Mouse (Mus musculus) heart, embryonic 12.5 days (tissue): Measurements from ENCODE around the gene Lbx2. TPM values are rescaled to one million over a fixed set of nuclear protein-coding genes. Genes with fewer than 3 reads are reported as not detected.

Experiments used
- ATAC-seq: fragments of 200-750 bp; cut with Nextera tagmentation; 2 replicates; pipeline ENCODE4 v1.8.0; 2017; ENCODE audit warnings: moderate TSS enrichment, moderate library complexity; ENCODE audit not compliant: insufficient number of reproducible peaks, low FRiP score
- H3K27ac ChIP-seq: fragments of 300-500 bp; sonication (generic); 2 replicates; pipeline ENCODE4 v1.5.1; 2016; ENCODE audit warnings: mild to moderate bottlenecking, moderate library complexity; ENCODE audit not compliant: poor library complexity, severe bottlenecking
- H3K27me3 ChIP-seq: fragments of 300-500 bp; sonication (generic); replicated peaks from 2 replicates; pipeline ENCODE4 v1.6.1; 2016; ENCODE audit warnings: mild to moderate bottlenecking, moderate library complexity
- H3K36me3 ChIP-seq: fragments of 300-500 bp; sonication (generic); 2 replicates; pipeline ENCODE4 v1.6.1; 2016; ENCODE audit warnings: mild to moderate bottlenecking, moderate library complexity
- H3K4me1 ChIP-seq: fragments of 300-500 bp; sonication (generic); replicated peaks from 2 replicates; pipeline ENCODE4 v1.6.1; 2016; ENCODE audit warnings: mild to moderate bottlenecking
- H3K4me2 ChIP-seq: fragments of 300-500 bp; sonication (generic); 2 replicates; pipeline ENCODE4 v1.6.1; 2016; ENCODE audit warnings: mild to moderate bottlenecking, moderate library complexity
- H3K4me3 ChIP-seq: fragments of 300-500 bp; sonication (generic); 2 replicates; pipeline ENCODE4 v1.5.1; 2016; ENCODE audit warnings: mild to moderate bottlenecking
- H3K9ac ChIP-seq: fragments of 300-500 bp; sonication (generic); 2 replicates; pipeline ENCODE4 v1.6.1; 2016; ENCODE audit warnings: mild to moderate bottlenecking, moderate library complexity
- H3K9me3 ChIP-seq: fragments of 300-500 bp; sonication (generic); replicated peaks from 2 replicates; pipeline ENCODE4 v1.6.1; 2016; ENCODE audit warnings: mild to moderate bottlenecking, moderate library complexity
- whole genome bisulfite sequencing: fragments of 180-500 bp; shearing (Covaris S2); methylation state at CpG from one replicate; pipeline ENCODE4 v1.1.7; 2016; 5-methylcytosine and 5-hydroxymethylcytosine counted together
- polyA plus RNA-seq: library from polyadenylated mRNA; unstranded; fragments of >200 nt; fragmentation: Nextera tagmentation; extraction: Ambion mirVana; gene quantifications from 2 replicates; pipeline ENCODE4 v1.2.1, GENCODE M21; 2016

The Lbx2 gene
- polyA plus RNA-seq, 1 experiment from 2014 or later = 0.36 TPM

- Histone ChIP-seq H3K4me1 (peaks cover 27% of the 10 kb centered on the region), H3K4me2 (0 out of 2 replicates have a peak overlapping the region, but pooled peaks have one; percentile 14), H3K9ac (no peak overlapping the region), H3K36me3 (no peaks in the 10 kb centered on the region), H3K4me3 (no peak overlapping the region), H3K27me3 (peaks cover 97% of the 10 kb centered on the region), H3K9me3 (no peaks in the 10 kb centered on the region), H3K27ac (no peak overlapping the region)
- WGBS = 2% methylated on average over 21 of the region's 24 CpGs
- ATAC-seq = peak; percentile 40; the same call in 1 of the 2 replicates
These were observed 14.9 kb upstream of the Lbx2 start for GRCm38 (mm10) chr6:83071220-83071619.

- no peak for ATAC-seq
- Histone ChIP-seq H3K9me3 (no peaks in the 10 kb centered on the region), H3K27ac (no peak overlapping the region), H3K27me3 (peaks cover 75% of the 10 kb centered on the region), H3K4me3 (no peak overlapping the region), H3K4me2 (no peak overlapping the region), H3K36me3 (0 out of 2 replicates have a peak, but pooled peaks cover 3% of the 10 kb centered on the region), H3K9ac (no peak overlapping the region), H3K4me1 (peaks cover 22% of the 10 kb centered on the region)
- 20% methylated on average over 2 of the region's 2 CpGs for WGBS
These were observed 11.2 kb upstream of the Lbx2 start for GRCm38 (mm10) chr6:83074979-83075378.

GRCm38 (mm10) chr6:83077630-83078323 is 8.4 kb upstream of the Lbx2 start, which contains the start of gene Pcgf1:
Pcgf1 (plus strand) TSS chr6:83077869.
- Histone ChIP-seq H3K9ac (peak within 1 kb of the TSS; percentile 71), H3K36me3 (peaks cover 23% of the 10 kb centered on the region), H3K27me3 (peaks cover 58% of the 10 kb centered on the region), H3K9me3 (no peaks in the 10 kb centered on the region), H3K4me2 (peak within 1 kb of the TSS; percentile 97), H3K27ac (peak within 1 kb of the TSS; percentile 38; the same call in 1 of the 2 replicates), H3K4me1 (peaks cover 11% of the 10 kb centered on the region; the same call in 1 of the 2 replicates), H3K4me3 (peak within 1 kb of the TSS; percentile 62)
- under 1% methylated on average over 54 of the region's 54 CpGs for WGBS
- ATAC-seq = peak; percentile 52

- H3K9me3 ChIP-seq = no peaks in the 10 kb centered on the region
- H3K4me2 ChIP-seq = peak overlapping the region; percentile 97
- ATAC-seq = peak; percentile 94
- WGBS = under 1% methylated on average over 46 of the region's 46 CpGs
- peak overlapping the region; percentile 38; the same call in 1 of the 2 replicates for H3K27ac ChIP-seq
- peak overlapping the region; percentile 62 for H3K4me3 ChIP-seq
- H3K4me1 ChIP-seq = peaks cover 11% of the 10 kb centered on the region; the same call in 1 of the 2 replicates
- peaks cover 23% of the 10 kb centered on the region for H3K36me3 ChIP-seq
- H3K27me3 ChIP-seq = peaks cover 59% of the 10 kb centered on the region
- H3K9ac ChIP-seq = peak overlapping the region; percentile 71
These were observed 7.8 kb upstream of the Lbx2 start for GRCm38 (mm10) chr6:83078324-83078858.

- Histone ChIP-seq H3K27ac (no peak overlapping the region), H3K36me3 (peaks cover 23% of the 10 kb centered on the region), H3K9me3 (no peaks in the 10 kb centered on the region), H3K9ac (no peak overlapping the region), H3K4me2 (no peak overlapping the region), H3K27me3 (peaks cover 59% of the 10 kb centered on the region), H3K4me3 (no peak overlapping the region), H3K4me1 (peaks cover 11% of the 10 kb centered on the region; the same call in 1 of the 2 replicates)
- no peak for ATAC-seq
- WGBS = 94% methylated on average over 5 of the region's 5 CpGs
These were observed 6.0 kb upstream of the Lbx2 start for GRCm38 (mm10) chr6:83080210-83080609.

- H3K9me3 ChIP-seq = no peaks in the 10 kb centered on the region
- no peak for ATAC-seq
- H3K27ac ChIP-seq = no peak overlapping the region
- H3K9ac ChIP-seq = no peak overlapping the region
- H3K4me2 ChIP-seq = no peak overlapping the region
- WGBS = 17% methylated on average over 5 of the region's 5 CpGs
- H3K4me3 ChIP-seq = no peak overlapping the region
- H3K27me3 ChIP-seq = peaks cover 68% of the 10 kb centered on the region
- H3K36me3 ChIP-seq = peaks cover 23% of the 10 kb centered on the region
- H3K4me1 ChIP-seq = peaks cover 29% of the 10 kb centered on the region
These were observed 2.7 kb upstream of the Lbx2 start for GRCm38 (mm10) chr6:83083497-83083896.

- Histone ChIP-seq H3K27ac (no peak overlapping the region), H3K9me3 (no peaks in the 10 kb centered on the region), H3K4me1 (peaks cover 22% of the 10 kb centered on the region), H3K27me3 (peaks cover 77% of the 10 kb centered on the region), H3K4me3 (no peak overlapping the region), H3K4me2 (no peak overlapping the region), H3K9ac (no peak overlapping the region), H3K36me3 (peaks cover 23% of the 10 kb centered on the region)
- no peak for ATAC-seq
- 10% methylated on average over 6 of the region's 6 CpGs for WGBS
These were observed 1.7 kb upstream of the Lbx2 start for GRCm38 (mm10) chr6:83084477-83084876.

- Histone ChIP-seq H3K27me3 (peaks cover 83% of the 10 kb centered on the region), H3K4me1 (peaks cover 22% of the 10 kb centered on the region), H3K9ac (peak overlapping the region; percentile 1; the same call in 1 of the 2 replicates), H3K9me3 (no peaks in the 10 kb centered on the region), H3K4me2 (peak overlapping the region; percentile 68), H3K4me3 (peak overlapping the region; percentile 39), H3K27ac (no peak overlapping the region), H3K36me3 (peaks cover 2% of the 10 kb centered on the region; the same call in 1 of the 2 replicates)
- no peak for ATAC-seq
- WGBS = 1% methylated on average over 47 of the region's 47 CpGs
These were observed 1.2 kb downstream of the Lbx2 start for GRCm38 (mm10) chr6:83087205-83087925.

GRCm38 (mm10) chr6:83087926-83088260 is 1.7 kb downstream of the Lbx2 start:
- H3K27me3 ChIP-seq = peaks cover 82% of the 10 kb centered on the region
- peaks cover 25% of the 10 kb centered on the region for H3K4me1 ChIP-seq
- no peak overlapping the region for H3K9ac ChIP-seq
- no peak for ATAC-seq
- H3K27ac ChIP-seq = no peak overlapping the region
- peak overlapping the region; percentile 68 for H3K4me2 ChIP-seq
- no peaks in the 10 kb centered on the region for H3K36me3 ChIP-seq
- WGBS = 11% methylated on average over 9 of the region's 9 CpGs
- no peaks in the 10 kb centered on the region for H3K9me3 ChIP-seq
- peak overlapping the region; percentile 39 for H3K4me3 ChIP-seq

- Histone ChIP-seq H3K36me3 (no peaks in the 10 kb centered on the region), H3K4me3 (no peak overlapping the region), H3K27ac (no peak overlapping the region), H3K4me2 (no peak overlapping the region), H3K9ac (no peak overlapping the region), H3K4me1 (peaks cover 11% of the 10 kb centered on the region), H3K27me3 (peaks cover 60% of the 10 kb centered on the region), H3K9me3 (peaks cover 7% of the 10 kb centered on the region; the same call in 1 of the 2 replicates)
- WGBS = 33% methylated on average over 6 of the region's 6 CpGs
- ATAC-seq = no peak
These were observed 6.4 kb downstream of the Lbx2 start for GRCm38 (mm10) chr6:83092416-83093127.
